Mouse (Mus musculus) spleen, adult 12 weeks (tissue): Measurements from ENCODE around the gene Atp4a.
A peak's percentile ranks its signal among the peaks of the same experiment; 100 is the strongest.

Source experiments
- DNase-seq: peaks from one replicate; pipeline ENCODE4 v3.0.0; 2022; ENCODE audit warnings: low spot score

The Atp4a gene

GRCm38 (mm10) chr7:30711942-30712341, at the start of gene Atp4a:
Atp4a (plus strand) TSS chr7:30712209.
- DNase-seq: no peak

- peak; percentile 80 for DNase-seq
Observed at GRCm38 (mm10) chr7:30664529-30665200, 47.3 kb upstream of the Atp4a start, which contains the start of gene Haus5. Haus5 (minus strand) TSS chr7:30664994.

GRCm38 (mm10) chr7:30665321-30665720, 46.7 kb upstream of the Atp4a start:
- no peak for DNase-seq

GRCm38 (mm10) chr7:30669229-30669628, 42.8 kb upstream of the Atp4a start:
- no peak for DNase-seq

GRCm38 (mm10) chr7:30671480-30671879, 40.5 kb upstream of the Atp4a start, which contains the start of gene Pmis2:
Pmis2 (minus strand) TSS chr7:30671605.
- DNase-seq: no peak

- no peak for DNase-seq
Observed at GRCm38 (mm10) chr7:30678263-30678975, 33.6 kb upstream of the Atp4a start.

- no peak for DNase-seq
Observed at GRCm38 (mm10) chr7:30681897-30682296, 30.1 kb upstream of the Atp4a start.

- no peak for DNase-seq
Observed at GRCm38 (mm10) chr7:30683425-30683824, 28.6 kb upstream of the Atp4a start.

GRCm38 (mm10) chr7:30688325-30688724, 23.7 kb upstream of the Atp4a start:
- DNase-seq: no peak

- no peak for DNase-seq
Observed at GRCm38 (mm10) chr7:30698101-30698500, 13.9 kb upstream of the Atp4a start.

- DNase-seq: no peak
Observed at GRCm38 (mm10) chr7:30698589-30698988, 13.4 kb upstream of the Atp4a start, which contains the start of gene 2200002J24Rik. 2200002J24Rik (plus strand) TSS chr7:30698926.

- DNase-seq: no peak
Observed at GRCm38 (mm10) chr7:30706214-30706882, 5.7 kb upstream of the Atp4a start.

GRCm38 (mm10) chr7:30707441-30707840, 4.6 kb upstream of the Atp4a start:
- DNase-seq: no peak

- DNase-seq: peak; percentile 66
Observed at GRCm38 (mm10) chr7:30717006-30717715, 5.2 kb downstream of the Atp4a start.

- DNase-seq: no peak
Observed at GRCm38 (mm10) chr7:30717716-30718046, 5.7 kb downstream of the Atp4a start.

- no peak for DNase-seq
Observed at GRCm38 (mm10) chr7:30719669-30720068, 7.7 kb downstream of the Atp4a start.

GRCm38 (mm10) chr7:30721286-30721685, 9.3 kb downstream of the Atp4a start:
- no peak for DNase-seq

- no peak for DNase-seq
Observed at GRCm38 (mm10) chr7:30723274-30723953, 11.4 kb downstream of the Atp4a start.

GRCm38 (mm10) chr7:30728214-30728613, 16.2 kb downstream of the Atp4a start:
- no peak for DNase-seq

- no peak for DNase-seq
Observed at GRCm38 (mm10) chr7:30728739-30729395, 16.9 kb downstream of the Atp4a start.

- peak; percentile 89 for DNase-seq
Observed at GRCm38 (mm10) chr7:30729396-30730063, 17.5 kb downstream of the Atp4a start, which contains the start of gene Tmem147. Tmem147 (minus strand) TSS chr7:30729540.
